Mouse (Mus musculus): ENCODE results near the gene Hlf.

Gene Hlf

DNA sequence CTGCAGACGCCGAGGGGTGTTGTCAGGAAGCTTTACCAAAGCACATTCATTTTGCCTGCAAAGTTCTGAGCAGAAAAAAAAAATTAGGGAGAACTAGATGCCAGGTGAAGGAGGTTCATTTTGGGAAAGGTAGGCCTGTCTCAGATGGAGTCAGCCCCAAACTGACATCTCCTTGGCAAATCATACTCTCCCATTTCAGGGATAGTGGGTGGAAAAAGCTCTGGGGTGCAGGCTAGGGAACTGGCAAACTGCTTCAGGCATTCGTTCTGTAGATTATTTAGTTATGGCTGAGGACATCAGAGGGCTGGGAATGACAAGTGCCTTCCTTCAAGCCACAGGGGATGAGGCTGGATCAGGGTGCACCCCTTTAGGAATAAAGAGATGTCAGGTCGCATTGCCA, 58.0 kb downstream of the Hlf start:
- no peak for DNase-seq

DNA sequence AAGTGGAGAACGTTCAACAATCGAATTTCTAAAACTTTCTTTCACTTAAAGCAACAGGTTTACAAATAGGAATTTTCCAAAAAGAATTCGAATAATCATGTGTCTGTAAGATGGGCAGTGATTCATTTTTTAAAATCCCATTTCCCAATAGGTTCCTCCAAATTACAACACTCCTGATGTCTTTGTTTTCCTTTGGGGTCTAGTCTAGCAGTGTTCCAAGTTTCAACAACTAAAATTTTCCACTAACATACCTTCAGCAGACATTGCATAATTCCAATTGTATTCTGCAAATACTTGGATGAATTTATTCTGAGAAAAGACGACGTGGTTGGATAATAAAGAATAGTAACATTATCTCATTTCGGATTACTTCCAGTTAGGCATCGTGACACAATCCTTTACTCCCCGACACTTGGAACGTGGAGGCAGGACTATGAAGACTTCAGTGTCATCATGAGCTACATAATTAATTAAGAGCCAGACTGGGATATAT, 60.4 kb downstream of the Hlf start:
- no peak for DNase-seq

DNA sequence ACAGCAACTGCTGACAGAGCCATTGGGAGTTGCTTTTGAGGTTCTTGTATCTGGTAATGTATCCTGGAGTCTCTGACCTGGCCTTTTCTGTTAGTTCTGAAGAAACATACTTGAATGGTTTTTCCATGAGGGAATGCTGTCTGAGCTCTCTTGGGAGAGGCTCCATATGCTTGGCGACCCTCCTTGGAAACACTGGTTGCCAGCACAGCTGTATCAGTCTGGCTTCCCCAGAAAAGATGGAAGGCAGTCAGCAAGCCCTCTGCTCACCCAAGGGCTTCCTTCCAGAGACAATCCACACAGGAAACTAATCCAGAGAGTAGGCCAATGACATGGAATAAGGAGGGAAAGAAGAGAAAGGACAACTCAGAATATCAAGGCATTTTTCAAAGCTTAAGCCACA, 63.9 kb downstream of the Hlf start:
- no peak for DNase-seq

DNA sequence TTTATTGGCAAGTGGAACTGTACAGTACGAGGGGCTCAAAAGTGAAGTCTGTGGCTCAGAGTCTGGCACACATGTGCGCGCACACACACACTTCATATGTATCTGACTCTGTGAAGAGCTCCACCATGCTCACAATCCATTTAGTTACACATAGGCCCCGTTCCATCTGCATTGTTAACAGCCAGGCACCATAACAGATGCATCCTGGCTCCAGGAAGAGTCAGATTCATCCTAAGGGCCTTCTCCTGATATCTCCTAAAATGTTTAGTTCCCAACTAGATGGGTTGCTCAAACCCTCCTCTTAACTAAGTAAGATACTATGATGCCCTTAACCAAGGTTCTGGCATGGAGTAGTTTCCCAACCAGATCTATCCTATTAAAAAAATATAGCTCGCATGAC, 64.5 kb downstream of the Hlf start:
- no peak for DNase-seq

DNA sequence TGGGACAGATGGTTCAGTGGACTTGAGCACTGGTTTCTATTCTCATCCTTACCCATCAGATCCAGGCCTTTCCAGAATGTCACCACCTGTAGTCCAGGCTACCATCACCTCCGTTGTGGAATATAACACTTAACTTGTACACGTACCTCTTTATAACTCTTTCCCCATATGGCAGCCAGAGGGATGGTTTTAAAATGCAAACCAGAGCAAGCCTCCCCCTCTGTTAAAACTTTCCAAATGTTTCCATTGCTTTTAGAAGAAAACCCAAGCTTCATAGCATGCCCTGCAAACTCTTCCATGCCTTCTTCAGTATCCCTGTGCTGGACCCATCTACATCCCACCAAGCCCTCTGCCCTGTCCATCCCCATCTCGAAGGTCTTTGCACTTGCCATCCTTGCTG, 66.1 kb downstream of the Hlf start:
- no peak for DNase-seq

DNA sequence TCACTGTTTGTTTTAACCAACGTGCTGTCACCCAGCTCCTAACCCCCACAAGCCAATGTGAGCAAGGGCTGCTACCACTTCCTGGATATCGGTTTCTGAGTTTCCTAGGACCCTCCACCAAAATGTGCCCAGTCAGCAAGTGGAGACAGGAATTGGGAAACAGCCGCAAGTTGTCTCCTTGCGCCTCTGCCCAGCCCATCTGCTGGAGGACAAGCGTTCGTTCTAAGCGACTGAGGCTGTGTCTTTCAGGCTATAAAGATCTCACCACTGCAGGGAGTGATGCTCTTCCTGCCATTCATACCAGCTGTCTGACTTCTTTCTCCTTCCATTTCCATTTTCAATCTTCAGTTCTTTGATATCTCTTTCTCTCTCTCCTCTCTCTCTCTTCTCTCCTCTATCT, 69.8 kb downstream of the Hlf start:
- no peak for DNase-seq

DNA sequence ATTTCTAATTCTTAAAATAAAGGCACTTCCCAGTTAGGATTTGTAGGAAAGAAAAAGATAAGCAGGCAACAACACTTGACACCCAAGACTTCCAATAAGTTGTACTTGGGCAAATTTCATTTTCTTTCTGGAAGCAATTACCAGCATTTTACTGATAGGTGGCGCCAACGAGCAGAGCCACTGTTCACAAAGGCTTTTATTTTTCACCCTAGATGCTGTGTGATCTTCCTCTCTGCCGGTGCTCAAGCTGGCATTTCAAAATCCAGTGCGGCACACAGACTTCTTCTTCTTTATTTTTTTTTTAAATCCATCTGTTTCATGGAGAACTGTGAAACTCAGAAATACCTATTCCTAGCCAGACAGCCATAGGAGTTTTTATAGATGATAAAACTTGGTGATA, 73.2 kb downstream of the Hlf start:
- peak; percentile 58 for DNase-seq

DNA sequence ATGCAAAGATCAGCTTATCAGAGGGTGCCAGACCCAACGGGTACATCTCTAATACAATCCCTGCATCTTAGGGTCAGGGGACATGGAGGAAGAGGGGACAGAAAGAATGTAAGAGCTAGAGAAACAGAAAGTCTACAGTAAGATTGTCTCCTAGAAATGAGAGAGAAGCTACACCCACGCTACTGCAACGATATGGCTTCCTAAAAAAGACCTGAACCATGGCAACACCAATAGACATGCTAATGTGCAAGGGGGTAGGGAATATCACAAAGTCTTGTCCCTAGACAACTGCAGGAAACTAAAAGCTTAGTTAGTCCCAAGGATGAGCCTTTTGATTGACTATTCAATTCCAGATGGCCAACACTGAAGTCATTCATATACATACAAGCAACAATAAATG, 76.1 kb downstream of the Hlf start:
- DNase-seq, result no peak

DNA sequence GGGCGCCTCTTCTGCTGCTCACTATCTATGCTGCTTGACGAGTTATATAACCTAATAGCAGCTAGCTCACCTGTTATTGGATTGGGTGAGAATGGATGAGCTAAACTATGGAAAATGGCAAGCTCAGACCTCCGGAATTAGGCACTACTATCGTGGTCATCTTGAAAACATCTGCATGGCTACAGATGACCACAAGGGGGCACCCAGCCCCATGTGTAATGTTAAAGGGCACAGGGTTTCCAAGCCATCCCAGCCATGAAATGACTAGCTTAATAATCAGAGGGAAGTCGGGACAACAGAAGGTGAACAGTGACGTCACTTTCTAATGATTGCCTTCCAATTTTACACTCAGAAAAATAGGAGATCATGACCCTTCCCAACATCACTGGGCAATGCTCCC, 83.7 kb downstream of the Hlf start:
- peak; percentile 41 for DNase-seq

DNA sequence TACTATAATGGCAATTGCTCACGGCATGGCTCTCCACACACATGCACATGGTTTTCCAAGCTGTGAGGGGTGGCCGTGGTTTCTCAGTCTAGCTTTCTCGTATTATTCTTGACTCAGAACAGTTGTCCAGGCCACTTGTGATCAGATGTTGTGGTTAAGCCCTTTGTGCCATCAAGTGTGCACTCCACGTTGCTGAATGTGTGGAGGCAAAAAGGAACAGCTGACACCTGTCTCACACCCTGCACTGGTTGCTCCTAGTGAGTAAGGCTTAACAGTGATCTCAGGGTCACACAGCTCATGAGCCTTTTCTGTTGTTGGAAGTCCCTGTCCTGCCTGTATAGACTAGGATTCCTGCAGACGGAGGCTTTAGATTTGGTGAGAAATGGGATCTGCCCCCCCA, 84.6 kb downstream of the Hlf start:
- no peak for DNase-seq

DNA sequence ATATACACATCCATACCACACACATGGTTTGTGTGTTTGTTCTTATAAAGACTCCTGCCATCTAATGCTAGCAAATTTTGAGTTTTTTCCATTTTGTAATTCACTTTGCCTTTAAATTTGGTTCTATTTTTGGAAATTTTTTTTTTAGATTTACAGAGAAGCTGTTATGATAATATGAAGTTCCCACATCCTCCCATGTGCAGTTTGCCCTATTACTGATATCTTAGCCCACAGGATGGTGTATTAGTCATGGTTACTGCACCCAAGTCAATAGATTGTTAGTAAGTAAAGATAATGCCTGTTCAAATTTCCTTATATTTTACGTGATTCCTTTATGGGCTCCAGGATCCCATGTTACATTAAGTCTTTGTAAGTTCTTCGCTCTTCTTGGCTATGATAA, 96.1 kb downstream of the Hlf start:
- no peak for DNase-seq

DNA sequence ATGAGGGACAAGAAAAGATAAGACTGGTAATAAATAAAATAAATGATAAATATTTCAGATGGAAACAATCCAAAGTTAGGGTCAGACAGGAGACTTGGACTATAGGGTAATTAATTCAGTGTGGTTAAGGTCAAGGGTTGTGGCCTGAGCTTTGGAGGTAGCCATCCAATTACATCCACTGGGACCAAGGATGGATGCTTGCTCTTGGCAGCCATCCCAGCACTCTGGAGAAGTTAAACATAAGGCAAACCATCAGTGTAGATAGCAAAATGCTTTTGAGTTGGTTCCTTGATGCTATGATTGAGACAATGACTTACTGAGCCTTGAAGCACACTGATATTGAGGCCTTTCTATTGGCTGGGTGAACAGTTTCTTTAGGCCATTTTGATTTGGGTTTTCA, 97.9 kb downstream of the Hlf start:
- no peak for DNase-seq

DNA sequence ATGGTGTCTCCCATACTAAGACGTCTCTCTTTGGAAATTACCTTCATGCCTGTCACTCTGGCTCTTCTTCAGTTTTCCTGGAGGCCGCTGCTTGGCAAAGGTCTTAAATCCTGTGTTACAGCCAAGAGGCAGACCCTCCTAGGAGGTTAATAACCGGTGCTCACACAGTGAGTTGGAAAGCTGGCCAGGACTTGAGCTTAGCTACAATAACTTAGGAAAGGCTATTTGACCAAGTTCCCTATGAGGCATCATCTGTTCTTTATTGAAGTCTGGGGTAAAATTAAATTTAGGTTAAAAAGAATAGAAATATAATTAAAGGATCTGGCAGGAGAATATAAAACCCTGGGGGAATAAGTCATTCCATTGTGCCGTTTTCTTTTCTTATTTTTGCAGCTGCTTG, 99.5 kb downstream of the Hlf start:
- no peak for DNase-seq

DNA sequence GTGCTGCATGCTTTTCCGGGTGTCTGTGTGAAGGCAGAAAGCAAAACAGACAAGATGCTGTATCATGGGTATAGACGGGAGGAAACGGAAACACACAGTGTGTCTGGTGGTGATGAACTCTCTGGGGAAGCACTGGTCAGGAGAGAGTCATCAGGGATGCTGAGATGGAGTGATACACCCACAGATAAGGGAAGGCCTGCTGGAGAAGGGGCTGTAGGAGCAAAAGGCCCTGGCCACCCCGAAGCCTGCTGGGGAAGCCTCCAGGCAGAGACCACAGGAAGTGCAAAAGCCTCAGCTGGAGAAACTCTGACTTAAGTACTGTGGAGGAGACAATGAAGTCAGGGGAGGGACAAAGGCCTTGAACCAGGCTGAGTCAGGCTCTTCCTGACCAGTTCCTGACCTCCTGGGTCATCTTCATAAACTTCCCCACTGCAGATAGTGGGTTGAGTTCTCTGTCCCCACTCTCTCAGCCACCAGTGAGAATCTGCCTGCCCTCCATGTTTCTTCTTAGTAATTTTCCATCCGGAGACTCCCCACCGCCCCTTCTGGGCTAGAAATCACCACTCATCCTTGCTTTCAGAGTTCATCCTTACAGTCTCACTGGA, 104.0 kb downstream of the Hlf start:
- DNase-seq, result no peak
